Mouse (Mus musculus) heart, postnatal 0 days (tissue): ENCODE data around the gene Ippk.

ENCODE experiments used
- CTCF ChIP-seq: IDR thresholded peaks from 2 replicates; pipeline ENCODE4 v1.5.1; 2016; ENCODE audit warnings: antibody characterized with exemption, control low read depth, low read depth
- EP300 ChIP-seq: IDR thresholded peaks from 2 replicates; pipeline ENCODE4 v1.6.1; 2016; ENCODE audit warnings: antibody characterized with exemption, low read depth

DNA sequence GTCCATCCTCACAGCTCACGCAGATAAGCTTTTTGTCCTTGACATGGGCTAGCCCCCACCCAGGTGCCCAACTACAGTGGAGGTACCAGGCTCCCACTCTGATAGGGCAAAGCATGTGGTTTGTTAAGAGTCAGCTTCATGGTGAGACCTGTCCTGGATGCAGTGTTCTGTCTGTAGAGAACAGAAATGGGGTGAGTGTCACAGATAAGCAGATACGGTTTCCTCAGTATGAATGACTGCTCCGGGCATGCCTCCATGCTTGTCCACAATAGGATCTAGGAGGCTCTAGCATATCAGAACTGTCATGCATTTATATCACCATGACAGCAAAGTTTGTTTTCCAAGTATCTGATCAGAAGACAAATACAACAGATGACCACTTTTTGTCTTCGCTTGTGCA, 44.8 kb downstream of the Ippk start:
- TF ChIP-seq CTCF (no peak), EP300 (no peak)
